Mouse (Mus musculus): ENCODE results near the gene Mettl7a3.

DNA sequence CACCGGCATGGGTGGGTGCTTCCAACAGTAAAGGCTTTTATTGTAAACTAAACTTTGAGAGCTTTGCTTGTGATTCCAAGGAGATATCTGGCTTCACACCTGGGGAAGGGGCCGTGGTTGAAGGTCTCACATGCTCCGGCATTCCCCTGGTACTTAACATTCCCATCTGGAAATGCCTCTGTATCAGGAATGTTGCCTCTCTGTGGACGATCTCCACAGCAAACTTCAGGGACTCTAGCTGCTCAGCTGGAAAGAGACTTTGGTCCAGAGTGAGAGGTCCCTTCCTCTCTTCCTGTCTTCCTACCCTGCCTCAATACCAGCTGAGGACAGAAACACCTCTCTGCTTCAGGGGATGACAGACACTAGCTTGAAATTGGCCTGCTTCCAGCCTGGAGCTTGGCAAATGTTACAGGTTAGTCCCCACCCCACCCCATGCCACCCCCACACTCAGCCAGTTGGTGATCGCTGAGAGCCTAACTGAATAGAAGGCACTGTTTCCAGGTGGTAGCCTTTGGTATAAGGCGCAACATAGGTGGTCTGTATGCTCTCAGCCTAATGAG lies 16.9 kb downstream of the Mettl7a3 start:
- TF ChIP-seq GATA1 (IDR thresholded peaks at IDR 0.05; ENCODE audit: borderline replicate concordance, low read length) (no peak), FLI1 (IDR thresholded peaks at IDR 0.05; ENCODE audit: low read length) (no peak)
